Mouse (Mus musculus): ENCODE results near the gene Gan. TPM values are rescaled to one million over a fixed set of nuclear protein-coding genes. Genes with fewer than 3 reads are reported as not detected.
A peak's percentile ranks its signal among the peaks of the same experiment; 100 is the strongest.

Gan gene
- total and polyA plus RNA-seq, 3 experiments = 1.5 to 2.9 (median 2.8) TPM

GRCm38 (mm10) chr8:117240326-117240725 is 82.4 kb downstream of the Gan start:
- Histone ChIP-seq H3K79me2 (replicated peaks; ENCODE audit: control insufficient read depth, extremely low read depth, insufficient read depth, poor library complexity, severe bottlenecking) (no peaks in the 10 kb centered on the region), H3K9me3 (replicated peaks; ENCODE audit: low read length) (peaks cover 4% of the 10 kb centered on the region), H3K4me2 (ENCODE audit: insufficient read depth, low read depth, poor library complexity, severe bottlenecking) (no peak overlapping the region), H3K36me3 (replicated peaks in 1 of 2; ENCODE audit: control insufficient read depth in 1 of 2, insufficient read depth in 1 of 2, low read length in 1 of 2) (no peaks in the 10 kb centered on the region), H3K4me1 (ENCODE audit: control insufficient read depth in 1 of 2, insufficient read depth in 2 of 2) (peaks cover 3 to 15% of the 10 kb centered on the region in 2 experiments; a peak in 3 of 4 replicates), H3K27ac (ENCODE audit: insufficient read depth, low read depth) (no peak overlapping the region), H3K27me3 (replicated peaks) (no peaks in the 10 kb centered on the region), H3K9ac (ENCODE audit: insufficient read depth, low read depth) (no peak overlapping the region), H3K4me3 (replicated peaks in 1 of 3; ENCODE audit: low read depth in 2 of 3, low read length in 2 of 3, poor library complexity in 1 of 3) (no peak overlapping the region)
- TF ChIP-seq ELF1 (IDR thresholded peaks at IDR 0.05; ENCODE audit: low read depth, low read length) = no peak
- no peak for TF ChIP-seq IRF4 (IDR thresholded peaks at IDR 0.05; ENCODE audit: low read depth, low read length)
- no peak for TF ChIP-seq UBTF (IDR thresholded peaks at IDR 0.05; ENCODE audit: low read depth, low read length)
- TF ChIP-seq USF2 (conservative IDR thresholded peaks at IDR 0.05; ENCODE audit: low read depth, low read length) = no peak
- TF ChIP-seq CTCF (conservative IDR thresholded peaks at IDR 0.05 in 1 of 2, IDR thresholded peaks at IDR 0.05 in 1 of 2; ENCODE audit: low read depth in 2 of 2, low read length in 2 of 2) = no peak
- no peak for TF ChIP-seq HCFC1 (IDR thresholded peaks at IDR 0.05; ENCODE audit: low read depth, low read length)
- no peak for TF ChIP-seq MAZ (IDR thresholded peaks at IDR 0.05; ENCODE audit: low read depth, low read length)
- no peak for TF ChIP-seq MAFK (IDR thresholded peaks at IDR 0.05; ENCODE audit: insufficient replicate concordance, low read length)
- TF ChIP-seq JUND (conservative IDR thresholded peaks at IDR 0.05; ENCODE audit: low read depth, low read length) = no peak
- no peak for TF ChIP-seq ZNF384 (IDR thresholded peaks at IDR 0.05; ENCODE audit: low read depth, low read length)
- no peak for TF ChIP-seq E2F4 (IDR thresholded peaks at IDR 0.05; ENCODE audit: insufficient replicate concordance, low read depth, low read length)
- no peak for TF ChIP-seq SIN3A (IDR thresholded peaks at IDR 0.05; ENCODE audit: low read length)
- TF ChIP-seq POLR2AphosphoS2 (IDR thresholded peaks at IDR 0.05; ENCODE audit: low read depth, low read length) = no peak
- no peak for TF ChIP-seq MXI1 (IDR thresholded peaks at IDR 0.05; ENCODE audit: low read depth, low read length)
- no peak for TF ChIP-seq ZKSCAN1 (IDR thresholded peaks at IDR 0.05; ENCODE audit: borderline replicate concordance, low read depth, low read length)
- TF ChIP-seq MYC (IDR thresholded peaks at IDR 0.05; ENCODE audit: low read depth, low read length) = no peak
- TF ChIP-seq USF1 (IDR thresholded peaks at IDR 0.05; ENCODE audit: low read depth, low read length) = no peak
- no peak for TF ChIP-seq NRF1 (IDR thresholded peaks at IDR 0.05; ENCODE audit: low read depth, low read length)
- no peak for TF ChIP-seq GABPA (IDR thresholded peaks at IDR 0.05; ENCODE audit: insufficient replicate concordance, low read depth, low read length)
- in situ Hi-C loops (cut with MboI; ENCODE audit: low pct_ligation_motif_present, low pct_unique_long_range_greater_than_20kb, low sequenced_read_pairs) = no loop called here
- no peak for DNase-seq (ENCODE audit: extremely low read depth)
- dilution Hi-C loops (cut with MboI; ENCODE audit: extremely low pct_ligation_motif_present, extremely low pct_unique_long_range_greater_than_20kb, low sequenced_read_pairs) = no loop called here

DNA sequence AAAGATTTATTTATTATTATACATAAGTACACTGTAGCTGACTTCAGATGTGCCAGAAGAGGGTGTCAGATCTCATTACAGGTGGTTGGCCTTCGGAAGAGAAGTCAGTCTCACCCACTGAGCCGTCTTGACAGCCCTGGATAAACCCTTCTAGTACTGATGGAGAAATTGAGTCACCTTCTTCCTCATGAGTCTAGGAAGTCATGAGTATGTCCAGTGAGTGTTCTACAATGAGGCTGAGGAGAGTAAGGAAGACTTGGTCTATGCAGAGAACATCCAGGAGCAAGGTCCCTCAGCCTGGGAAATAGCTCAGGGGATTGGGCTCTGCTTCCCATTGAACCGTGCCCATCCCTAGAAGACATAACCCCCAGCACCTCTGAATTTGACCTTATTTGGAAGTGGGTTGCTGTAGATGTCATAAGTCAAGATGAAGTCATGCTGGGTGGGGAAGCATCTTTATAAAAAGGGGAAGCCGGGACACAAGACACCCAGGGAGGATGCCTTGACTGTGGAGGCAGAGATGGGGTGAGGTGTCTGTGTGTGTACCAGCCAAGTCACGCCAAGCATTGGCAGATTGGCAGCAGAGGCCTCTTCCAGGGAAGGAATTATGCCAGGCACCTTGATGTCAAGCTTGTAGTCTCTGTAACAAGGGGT is 83.0 kb downstream of the Gan start:
- H3K9me3 ChIP-seq (replicated peaks; ENCODE audit: low read length) = peaks cover 4% of the 10 kb centered on the region
- no peak for DNase-seq (ENCODE audit: extremely low read depth)
- in situ Hi-C loops (cut with MboI; ENCODE audit: low pct_ligation_motif_present, low pct_unique_long_range_greater_than_20kb, low sequenced_read_pairs) = no loop called here
- H3K27ac ChIP-seq (ENCODE audit: insufficient read depth, low read depth) = no peak overlapping the region
- H3K79me2 ChIP-seq (replicated peaks; ENCODE audit: control insufficient read depth, extremely low read depth, insufficient read depth, poor library complexity, severe bottlenecking) = no peaks in the 10 kb centered on the region
- H3K4me1 ChIP-seq (ENCODE audit: control insufficient read depth in 1 of 2, insufficient read depth in 2 of 2) = peaks cover 3 to 15% of the 10 kb centered on the region in 2 experiments; a peak in 3 of 4 replicates
- no peak overlapping the region for H3K4me3 ChIP-seq (replicated peaks in 1 of 3; ENCODE audit: low read depth in 2 of 3, low read length in 2 of 3, poor library complexity in 1 of 3)
- H3K9ac ChIP-seq (ENCODE audit: insufficient read depth, low read depth) = no peak overlapping the region
- no peak overlapping the region for H3K4me2 ChIP-seq (ENCODE audit: insufficient read depth, low read depth, poor library complexity, severe bottlenecking)
- TF ChIP-seq SIN3A (IDR thresholded peaks at IDR 0.05; ENCODE audit: low read length) (no peak), EP300 (IDR thresholded peaks at IDR 0.05; ENCODE audit: low read length) (no peak), NRF1 (IDR thresholded peaks at IDR 0.05; ENCODE audit: low read depth, low read length) (no peak), MEF2A (IDR thresholded peaks at IDR 0.05; ENCODE audit: borderline replicate concordance, low read depth, low read length) (no peak), ETS1 (conservative IDR thresholded peaks at IDR 0.05; ENCODE audit: low read depth, low read length) (no peak; the same call in 1 of the 2 replicates), JUND (conservative IDR thresholded peaks at IDR 0.05; ENCODE audit: low read depth, low read length) (0 out of 2 replicates have a peak, but pooled peaks have one; percentile 33)
- no peaks in the 10 kb centered on the region for H3K36me3 ChIP-seq (replicated peaks in 1 of 2; ENCODE audit: control insufficient read depth in 1 of 2, insufficient read depth in 1 of 2, low read length in 1 of 2)
- H3K27me3 ChIP-seq (replicated peaks) = no peaks in the 10 kb centered on the region
- dilution Hi-C loops (cut with MboI; ENCODE audit: extremely low pct_ligation_motif_present, extremely low pct_unique_long_range_greater_than_20kb, low sequenced_read_pairs) = no loop called here

All from CH12.LX (cell line).